Mouse (Mus musculus): ENCODE measurements around the gene Ppil4.

Gene Ppil4

DNA sequence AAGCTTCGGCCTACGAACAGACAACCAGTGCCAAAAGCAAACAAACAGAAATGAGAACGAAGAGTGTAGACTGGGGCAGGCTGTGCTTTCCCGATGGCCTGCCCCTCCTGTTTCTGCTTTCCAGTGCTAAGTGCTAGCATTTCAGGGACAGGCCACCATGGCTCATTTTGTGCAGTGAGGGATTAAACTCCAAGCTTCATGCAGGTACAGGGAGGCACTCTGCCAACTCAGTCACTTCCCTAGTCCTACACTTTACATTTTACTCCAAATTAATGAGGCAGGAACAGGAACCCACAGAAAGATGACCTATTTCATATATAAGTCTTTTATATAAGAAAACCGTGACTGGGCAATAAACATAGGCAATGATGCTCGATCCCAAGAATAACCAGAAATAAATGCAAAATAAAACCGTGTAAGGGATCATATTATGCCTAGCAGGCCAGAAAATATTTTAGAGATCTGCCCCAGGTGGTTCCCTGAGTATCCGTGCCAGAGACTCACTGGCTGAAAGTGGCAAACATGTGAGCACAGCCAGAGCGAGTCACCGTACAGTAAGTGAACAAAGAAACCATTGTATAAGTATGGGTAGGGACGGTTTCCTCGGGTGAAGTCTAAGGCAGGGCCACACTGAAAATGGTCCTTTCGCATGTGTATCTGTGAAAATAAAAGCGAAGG is 68.7 kb downstream of the Ppil4 start:
- no peak for DNase-seq (ENCODE audit: low spot score)

- DNase-seq (ENCODE audit: low spot score): no peak
Observed at GRCm38 (mm10) chr10:7861937-7862657, 69.4 kb downstream of the Ppil4 start.

DNA sequence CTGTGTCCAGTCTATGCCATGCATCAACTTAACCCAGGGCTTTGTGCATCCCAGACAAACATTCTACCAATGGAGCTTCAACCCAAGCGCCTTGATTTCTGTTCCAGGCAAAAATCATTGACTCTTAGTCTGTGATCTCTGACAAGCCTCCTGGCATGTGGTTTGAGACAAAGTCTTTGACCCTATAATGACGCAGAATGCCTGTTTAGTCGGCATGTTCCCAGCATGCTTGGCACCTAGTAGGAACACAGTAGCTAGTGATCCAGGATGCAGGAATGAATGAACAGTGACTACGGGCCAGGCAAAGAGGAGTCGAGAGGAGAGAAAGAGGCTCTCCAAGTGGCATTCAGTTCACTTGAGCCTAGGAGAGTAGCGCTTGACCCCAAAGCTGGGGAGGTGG is 70.7 kb downstream of the Ppil4 start:
- no peak for DNase-seq (ENCODE audit: low spot score)

DNA sequence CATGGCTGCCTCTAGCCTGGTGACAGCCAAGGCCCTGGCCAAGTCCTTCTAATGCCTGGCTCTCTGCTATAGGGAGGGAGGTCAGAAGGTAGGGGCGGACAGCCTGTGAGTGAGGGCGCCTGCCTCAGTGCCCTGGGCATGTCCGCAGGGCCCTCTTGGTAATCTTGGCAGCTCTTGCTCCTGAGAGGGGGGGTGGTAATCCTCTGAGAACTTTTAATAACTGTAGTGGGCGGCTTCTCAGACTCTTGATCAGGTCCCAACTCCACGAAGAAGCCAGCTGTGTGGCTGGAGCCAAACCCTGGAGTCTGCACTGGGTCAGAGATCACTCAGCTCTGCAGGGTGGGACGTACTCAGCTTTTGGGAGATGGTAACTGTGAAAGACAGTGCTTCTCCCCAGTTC is 71.5 kb downstream of the Ppil4 start:
- no peak for DNase-seq (ENCODE audit: low spot score)

GRCm38 (mm10) chr10:7864806-7865205 is 72.1 kb downstream of the Ppil4 start:
- DNase-seq (ENCODE audit: low spot score): no peak

DNA sequence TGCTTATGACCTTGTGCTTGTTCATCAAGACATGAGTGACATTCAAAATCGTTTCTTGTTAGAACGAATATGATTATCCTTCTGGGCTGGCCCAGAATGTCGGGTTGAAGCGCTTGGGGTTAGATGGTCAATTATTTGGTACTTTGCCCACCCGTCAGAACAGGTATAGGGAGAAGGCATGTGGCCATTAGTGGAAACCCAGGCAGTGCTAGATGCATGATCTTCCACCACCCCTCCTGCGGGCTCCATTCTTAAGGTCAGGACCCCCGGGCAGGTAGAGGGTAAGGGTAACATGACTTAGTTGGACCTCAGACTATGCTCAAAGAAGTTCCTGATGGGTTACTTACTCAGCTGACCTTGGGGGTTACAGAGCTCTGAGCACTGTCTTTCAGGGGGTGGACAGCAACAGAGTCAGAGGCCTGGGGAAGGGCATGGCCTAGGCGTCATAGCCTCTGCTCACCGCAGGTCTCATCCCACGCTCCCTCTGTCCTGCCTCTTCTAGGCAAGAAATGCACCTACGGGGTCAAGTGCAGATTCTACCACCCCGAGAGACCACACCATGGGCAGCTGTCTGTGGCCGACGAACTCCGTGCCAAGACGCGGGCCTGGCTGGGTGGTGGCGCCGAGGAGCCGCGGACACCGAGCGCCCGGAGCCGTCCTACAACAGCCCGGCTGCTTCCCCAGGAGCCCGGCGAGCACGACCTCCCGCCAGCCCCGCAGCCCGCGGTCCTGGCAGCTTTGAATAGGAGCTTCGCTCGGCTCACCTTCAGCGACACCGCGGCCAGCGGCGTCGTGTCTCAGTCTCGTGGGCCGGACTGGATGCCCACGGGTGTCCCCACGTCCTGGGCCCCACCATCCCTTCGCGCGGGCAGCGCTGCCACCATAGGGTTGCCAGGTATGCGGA is 74.3 kb downstream of the Ppil4 start:
- no peak for DNase-seq (ENCODE audit: low spot score)

DNA sequence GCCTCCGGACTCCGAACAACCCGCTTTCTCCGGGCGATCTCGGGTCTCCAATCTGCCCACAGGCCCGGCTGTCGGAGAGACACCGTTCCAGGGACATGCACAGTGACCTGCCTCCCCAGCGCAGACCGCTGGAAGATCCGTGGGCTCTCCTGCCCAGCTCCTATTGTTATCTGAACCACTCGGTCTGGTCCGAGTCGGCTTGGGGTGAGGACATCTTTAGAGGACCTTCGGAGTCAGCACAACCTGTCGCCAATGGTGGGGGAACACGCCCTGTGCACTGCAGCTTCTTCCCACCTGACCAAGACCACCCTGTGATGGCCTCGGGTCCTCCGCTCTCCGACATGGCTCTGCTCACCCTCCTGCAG is 75.0 kb downstream of the Ppil4 start:
- DNase-seq (ENCODE audit: low spot score): no peak

DNA sequence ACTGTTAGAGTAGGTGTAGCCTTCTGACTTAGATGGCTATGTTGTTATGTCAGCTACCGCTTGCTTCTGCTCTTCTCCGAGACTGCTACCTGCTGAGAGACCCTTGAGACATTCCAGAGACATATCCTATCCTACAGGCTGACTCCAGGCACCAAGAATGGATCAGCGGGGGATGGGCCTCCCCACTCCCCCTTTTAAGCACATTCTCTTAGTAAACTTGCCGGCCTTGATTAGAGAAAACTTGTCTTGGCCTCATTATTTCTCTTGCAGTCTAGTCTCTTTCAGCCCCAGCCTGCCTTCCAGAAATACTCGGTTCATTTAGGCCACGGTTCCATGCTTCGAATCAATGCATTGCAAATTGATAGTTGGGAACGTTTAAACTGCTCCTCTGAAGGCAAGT is 77.1 kb downstream of the Ppil4 start:
- no peak for DNase-seq (ENCODE audit: low spot score)

- peak; percentile 16 for DNase-seq (ENCODE audit: low spot score)
Observed at GRCm38 (mm10) chr10:7870571-7871315, 78.1 kb downstream of the Ppil4 start.

DNA sequence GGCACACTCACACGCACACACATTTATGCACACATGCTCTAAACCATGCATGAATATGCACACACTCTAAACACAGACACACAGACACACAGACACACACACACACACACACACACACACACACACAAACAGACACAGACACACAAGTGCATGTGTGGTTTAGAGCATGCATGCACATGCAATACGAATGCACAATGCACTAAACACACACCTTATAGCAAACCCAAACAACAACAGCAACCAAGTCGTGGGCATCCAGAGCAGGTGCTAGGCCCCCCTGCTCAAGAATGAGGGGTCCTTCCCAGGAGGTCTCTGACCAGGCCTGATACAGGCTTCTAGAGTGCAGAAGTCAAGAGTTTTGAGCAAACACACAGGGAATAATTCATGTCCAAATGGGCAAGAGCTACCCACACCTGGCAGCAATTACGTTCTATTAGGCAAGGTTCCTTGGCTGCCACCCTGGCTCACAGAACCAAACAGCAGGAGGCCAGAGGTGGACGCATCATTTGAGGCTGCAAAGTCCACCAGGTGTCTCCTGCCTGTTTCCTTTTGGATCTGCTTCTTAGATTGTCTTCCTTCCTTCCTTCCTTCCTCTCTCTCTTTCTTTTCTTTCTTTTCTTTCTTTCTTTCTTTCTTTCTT is 78.8 kb downstream of the Ppil4 start:
- DNase-seq (ENCODE audit: low spot score): no peak

Measured in layer of hippocampus, adult 9-10 months (tissue).